Mouse (Mus musculus) hindbrain, embryonic 15.5 days (tissue): Measurements from ENCODE around the gene Ugt1a9. TPM values are rescaled to one million over a fixed set of nuclear protein-coding genes. Genes with fewer than 3 reads are reported as not detected.
"Not testable (repeated sequence)": the region's sequence is repeated elsewhere in the genome, so short reads cannot be mapped to it uniquely, and the experiment has no call there.

Source experiments
- ATAC-seq: fragments of 200-750 bp; cut with Nextera tagmentation; 2 replicates; pipeline ENCODE4 v1.8.0; 2017; ENCODE audit warnings: low read depth, moderate number of reproducible peaks, moderate TSS enrichment; ENCODE audit not compliant: low FRiP score
- H3K27ac ChIP-seq: fragments of 300-500 bp; sonication (generic); replicated peaks from 2 replicates; pipeline ENCODE4 v1.5.1; 2015; ENCODE audit warnings: mild to moderate bottlenecking, inconsistent platforms
- H3K27me3 ChIP-seq: fragments of 300-500 bp; sonication (generic); 2 replicates; pipeline ENCODE4 v1.6.1; 2015; ENCODE audit warnings: control low read depth, inconsistent platforms
- H3K36me3 ChIP-seq: fragments of 300-500 bp; sonication (generic); 2 replicates; pipeline ENCODE4 v1.6.1; 2015; ENCODE audit warnings: control low read depth, inconsistent platforms
- H3K4me1 ChIP-seq: fragments of 300-500 bp; sonication (generic); replicated peaks from 2 replicates; pipeline ENCODE4 v1.6.1; 2015; ENCODE audit warnings: control low read depth, inconsistent platforms
- H3K4me2 ChIP-seq: fragments of 300-500 bp; sonication (generic); 2 replicates; pipeline ENCODE4 v1.6.1; 2015; ENCODE audit warnings: moderate library complexity, mild to moderate bottlenecking, inconsistent platforms
- H3K4me3 ChIP-seq: fragments of 300-500 bp; sonication (generic); 2 replicates; pipeline ENCODE4 v1.5.1; 2015; ENCODE audit warnings: mild to moderate bottlenecking, inconsistent platforms
- H3K9ac ChIP-seq: fragments of 300-500 bp; sonication (generic); 2 replicates; pipeline ENCODE4 v1.6.1; 2015; ENCODE audit warnings: inconsistent platforms
- H3K9me3 ChIP-seq: fragments of 300-500 bp; sonication (generic); 2 replicates; pipeline ENCODE4 v1.6.1; 2016; ENCODE audit warnings: control low read depth, inconsistent platforms
- WGBS: fragments of 180-500 bp; shearing (Covaris S2); methylation state at CpG from one replicate; pipeline ENCODE4 v1.1.7; 2015; 5-methylcytosine and 5-hydroxymethylcytosine counted together
- polyA plus RNA-seq: library from polyadenylated mRNA; unstranded; fragments of >200 nt; fragmentation: Nextera tagmentation; extraction: Ambion mirVana; gene quantifications from 2 replicates; pipeline ENCODE4 v1.2.1, GENCODE M21; 2015

Gene Ugt1a9
- polyA plus RNA-seq, 1 experiment from 2014 or later: not detected

GRCm38 (mm10) chr1:88143966-88144675 is 73.5 kb downstream of the Ugt1a9 start:
- WGBS: 5% methylated on average over 5 of the region's 5 CpGs
- not testable (repeated sequence) for ATAC-seq

DNA sequence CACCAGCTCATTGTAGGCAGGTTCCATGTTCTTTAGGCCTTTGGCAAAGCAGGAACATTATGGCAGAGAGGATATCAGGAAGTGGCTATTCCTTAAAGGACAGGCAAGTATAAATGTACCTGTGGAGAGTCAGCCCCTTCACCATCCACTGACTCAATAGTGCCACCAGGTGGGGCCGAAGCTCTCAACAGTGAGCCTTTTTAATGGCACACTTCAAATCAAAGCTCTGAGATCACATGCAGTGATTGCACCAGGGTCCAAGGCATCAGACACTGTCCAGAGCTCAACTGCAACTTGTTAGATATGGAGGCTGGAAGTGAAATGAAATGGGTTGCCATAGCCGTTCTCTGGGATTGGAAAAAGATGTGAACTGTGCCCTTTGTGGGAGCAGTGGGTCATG is 74.7 kb downstream of the Ugt1a9 start:
- ATAC-seq: not testable (repeated sequence)
- 79% methylated on average over 2 of the region's 2 CpGs for WGBS

More at GRCm38 (mm10) chr1:88143966-88144675, 73.5 kb downstream of the Ugt1a9 start:
- not testable (repeated sequence) for H3K4me3 ChIP-seq, H3K36me3 ChIP-seq, H3K9ac ChIP-seq, H3K4me1 ChIP-seq, H3K9me3 ChIP-seq, H3K27ac ChIP-seq, H3K4me2 ChIP-seq, H3K27me3 ChIP-seq

DNA sequence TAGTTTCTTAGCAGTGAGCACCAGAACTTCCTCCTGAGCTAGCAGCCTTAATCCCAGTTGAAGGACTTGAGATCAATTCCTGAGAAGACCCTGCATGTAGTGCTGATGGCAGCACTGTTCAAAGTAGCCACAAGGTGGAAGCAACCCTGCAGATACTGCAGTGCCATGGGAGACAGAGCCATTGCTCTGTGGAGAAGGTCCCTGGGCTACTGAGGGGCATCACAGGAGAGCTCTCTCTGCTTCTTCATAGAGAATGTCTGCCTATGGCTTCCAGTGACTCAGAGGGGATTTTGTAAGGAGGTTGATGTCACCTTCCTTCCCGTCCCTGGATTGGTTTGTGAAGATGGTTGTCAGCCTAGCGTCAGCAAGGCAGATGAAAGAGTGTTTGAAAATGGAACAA is 79.5 kb downstream of the Ugt1a9 start:
- not testable (repeated sequence) for H3K9ac ChIP-seq, H3K36me3 ChIP-seq, ATAC-seq, H3K4me2 ChIP-seq, H3K4me1 ChIP-seq, H3K4me3 ChIP-seq, H3K27me3 ChIP-seq, H3K9me3 ChIP-seq, H3K27ac ChIP-seq
- WGBS: 77% methylated on average over 2 of the region's 2 CpGs

More for the DNA sequence above, 74.7 kb downstream of the Ugt1a9 start:
- not testable (repeated sequence) for H3K36me3 ChIP-seq, H3K27ac ChIP-seq, H3K9me3 ChIP-seq, H3K4me3 ChIP-seq, H3K4me1 ChIP-seq, H3K9ac ChIP-seq, H3K4me2 ChIP-seq, H3K27me3 ChIP-seq

DNA sequence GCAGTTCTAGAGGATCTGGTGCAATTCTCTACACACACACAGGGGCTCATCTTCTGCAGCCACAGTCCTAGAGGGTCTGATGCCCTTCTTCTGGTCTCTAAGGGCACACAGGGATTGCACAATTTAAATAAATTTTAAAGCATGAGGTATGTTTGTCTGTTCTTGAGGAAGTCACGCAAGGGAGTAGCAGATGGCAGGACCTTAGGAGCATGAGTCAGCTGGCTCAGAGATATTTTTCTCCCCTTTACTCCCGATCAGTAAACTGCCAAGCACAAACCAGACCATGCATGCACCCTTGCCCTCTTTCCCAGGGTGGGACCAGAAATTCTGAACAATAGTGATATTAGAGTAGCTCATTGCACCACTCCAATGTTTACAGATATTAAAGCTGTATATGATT is 87.8 kb downstream of the Ugt1a9 start:
- H3K27ac ChIP-seq: no peak overlapping the region
- no peaks in the 10 kb centered on the region for H3K36me3 ChIP-seq
- WGBS: 83% methylated on average over 2 of the region's 2 CpGs
- H3K27me3 ChIP-seq: no peaks in the 10 kb centered on the region
- H3K4me1 ChIP-seq: no peaks in the 10 kb centered on the region
- ATAC-seq: no peak
- H3K9ac ChIP-seq: no peak overlapping the region
- no peak overlapping the region for H3K4me3 ChIP-seq
- H3K9me3 ChIP-seq: no peaks in the 10 kb centered on the region
- no peak overlapping the region for H3K4me2 ChIP-seq

DNA sequence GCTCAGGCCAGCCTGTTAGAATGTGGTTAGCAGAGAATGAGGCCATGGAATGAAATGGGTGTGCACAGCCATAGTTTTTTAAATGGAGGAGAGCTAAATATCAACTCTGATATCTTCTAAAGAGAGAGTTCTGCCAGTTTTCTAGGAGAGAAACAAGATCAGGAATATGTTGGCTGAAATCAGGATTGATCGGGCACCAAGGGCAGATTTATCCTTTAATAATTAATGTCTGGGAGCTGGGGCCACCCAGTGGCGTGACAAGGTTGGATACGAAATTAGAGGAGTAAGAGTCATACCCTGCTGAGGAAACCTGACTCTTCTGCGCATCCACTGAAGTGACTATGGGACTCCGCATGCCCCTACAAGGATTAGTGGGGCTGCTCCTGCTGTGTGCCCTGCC is 95.1 kb downstream of the Ugt1a9 start, which contains the start of gene Ugt1a5:
Ugt1a5 (plus strand) TSS at position 302 of the 400 bp plus-strand sequence.
- H3K4me3 ChIP-seq: no peak within 1 kb of the TSS
- H3K36me3 ChIP-seq: no peaks in the 10 kb centered on the region
- ATAC-seq: no peak
- WGBS: 80% methylated on average over 5 of the region's 5 CpGs
- H3K9me3 ChIP-seq: no peaks in the 10 kb centered on the region
- H3K27me3 ChIP-seq: no peaks in the 10 kb centered on the region
- no peak within 1 kb of the TSS for H3K27ac ChIP-seq
- no peaks in the 10 kb centered on the region for H3K4me1 ChIP-seq
- no peak within 1 kb of the TSS for H3K9ac ChIP-seq
- H3K4me2 ChIP-seq: no peak within 1 kb of the TSS

GRCm38 (mm10) chr1:88172190-88172589 is 101.6 kb downstream of the Ugt1a9 start:
- not testable (repeated sequence) for H3K9me3 ChIP-seq, H3K4me3 ChIP-seq, H3K27me3 ChIP-seq, ATAC-seq, H3K4me1 ChIP-seq, H3K27ac ChIP-seq, H3K36me3 ChIP-seq, H3K4me2 ChIP-seq, H3K9ac ChIP-seq
- 87% methylated on average over 6 of the region's 7 CpGs for WGBS

DNA sequence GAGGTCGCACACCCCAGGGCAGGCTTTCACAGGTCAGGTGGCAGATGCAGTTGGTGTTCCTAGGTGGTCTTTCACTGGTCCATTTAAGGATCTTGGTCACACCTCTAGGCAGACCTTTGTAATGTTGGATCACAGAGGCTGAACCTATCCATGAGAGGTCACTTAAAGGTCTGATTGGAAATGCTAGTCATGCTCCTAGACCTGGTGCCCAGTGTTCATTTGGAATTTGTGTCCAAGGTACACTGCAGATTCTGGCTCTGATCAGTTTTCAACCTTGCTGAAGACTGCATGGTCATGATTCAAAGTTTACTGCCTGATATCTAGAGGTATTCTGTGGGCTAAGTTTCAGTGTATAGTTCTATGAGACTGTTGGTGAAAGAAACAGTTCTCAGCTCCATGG is 109.1 kb downstream of the Ugt1a9 start:
- Histone ChIP-seq H3K36me3 (no peaks in the 10 kb centered on the region), H3K9me3 (no peaks in the 10 kb centered on the region; the same call in 1 of the 2 replicates), H3K4me3 (no peak overlapping the region), H3K4me2 (no peak overlapping the region), H3K27ac (no peak overlapping the region), H3K4me1 (no peaks in the 10 kb centered on the region), H3K27me3 (no peaks in the 10 kb centered on the region), H3K9ac (no peak overlapping the region)
- WGBS: 92% methylated on average over 1 of the region's 1 CpGs
- no peak for ATAC-seq

DNA sequence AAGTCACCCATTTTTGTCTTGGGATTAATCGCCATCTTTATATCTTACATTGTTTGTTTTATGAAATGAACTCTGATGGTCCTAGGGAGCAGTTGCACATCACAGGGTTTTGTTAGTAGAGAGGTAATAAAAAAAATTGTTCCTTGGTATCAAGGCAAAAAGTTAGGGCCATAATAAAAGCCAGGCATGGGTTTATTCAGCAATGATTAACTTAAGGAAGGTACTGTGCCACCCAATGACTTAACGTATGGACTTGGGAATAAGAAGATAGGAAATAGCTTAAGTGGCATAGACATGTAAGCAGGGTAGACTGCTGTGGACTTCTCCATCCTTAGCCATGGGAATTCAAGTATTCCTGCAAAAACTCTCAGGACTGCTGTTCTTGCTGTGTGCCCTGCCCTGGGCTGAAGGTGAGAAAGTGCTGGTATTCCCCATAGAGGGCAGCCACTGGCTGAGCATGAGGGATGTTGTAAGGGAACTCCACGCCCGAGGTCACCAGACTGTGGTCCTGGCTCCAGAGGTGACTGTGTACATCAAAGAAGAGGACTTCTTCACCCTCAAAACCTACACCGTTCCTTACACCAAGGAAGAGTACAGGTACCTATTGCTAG is 115.8 kb downstream of the Ugt1a9 start:
- no peaks in the 10 kb centered on the region for H3K9me3 ChIP-seq
- no peak for ATAC-seq
- H3K27ac ChIP-seq: no peak overlapping the region
- H3K9ac ChIP-seq: no peak overlapping the region
- WGBS: 86% methylated on average over 5 of the region's 5 CpGs
- no peak overlapping the region for H3K4me3 ChIP-seq
- no peaks in the 10 kb centered on the region for H3K36me3 ChIP-seq
- H3K4me2 ChIP-seq: no peak overlapping the region
- H3K27me3 ChIP-seq: no peaks in the 10 kb centered on the region
- H3K4me1 ChIP-seq: no peaks in the 10 kb centered on the region

GRCm38 (mm10) chr1:88192136-88192535 is 121.5 kb downstream of the Ugt1a9 start:
- no peaks in the 10 kb centered on the region for H3K9me3 ChIP-seq
- no peak overlapping the region for H3K4me3 ChIP-seq
- no peak overlapping the region for H3K9ac ChIP-seq
- no peaks in the 10 kb centered on the region for H3K27me3 ChIP-seq
- no peaks in the 10 kb centered on the region for H3K36me3 ChIP-seq
- no peak overlapping the region for H3K4me2 ChIP-seq
- no peak overlapping the region for H3K27ac ChIP-seq
- no peaks in the 10 kb centered on the region for H3K4me1 ChIP-seq
- no peak for ATAC-seq
- 70% methylated on average over 3 of the region's 3 CpGs for WGBS

DNA sequence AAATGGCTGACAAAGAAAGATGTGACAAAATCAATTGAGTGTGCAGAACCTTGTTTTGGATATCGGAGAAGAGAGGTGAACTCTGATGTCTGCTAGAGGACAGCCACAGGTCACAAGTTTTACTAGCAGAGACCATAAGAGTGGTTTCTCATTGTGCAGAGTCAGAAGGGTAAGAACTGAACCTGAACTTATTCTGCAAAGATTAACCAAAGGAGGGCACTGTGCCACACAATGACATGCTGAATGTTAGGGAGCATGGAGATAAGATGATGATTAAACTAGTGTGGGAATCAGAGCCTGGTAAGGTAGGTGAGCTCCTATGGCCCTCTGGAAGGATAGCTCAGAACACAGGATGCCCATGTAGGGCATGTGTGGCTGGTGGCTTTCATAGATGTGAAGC is 125.1 kb downstream of the Ugt1a9 start:
- Histone ChIP-seq H3K27ac (no peak overlapping the region), H3K36me3 (no peaks in the 10 kb centered on the region), H3K4me1 (no peaks in the 10 kb centered on the region), H3K4me3 (no peak overlapping the region), H3K27me3 (no peaks in the 10 kb centered on the region), H3K9me3 (no peaks in the 10 kb centered on the region), H3K9ac (no peak overlapping the region), H3K4me2 (no peak overlapping the region)
- 91% methylated on average over 1 of the region's 1 CpGs for WGBS
- ATAC-seq: no peak

GRCm38 (mm10) chr1:88197443-88197842 is 126.8 kb downstream of the Ugt1a9 start:
- Histone ChIP-seq H3K27ac (no peak overlapping the region), H3K4me1 (no peaks in the 10 kb centered on the region), H3K4me3 (no peak overlapping the region), H3K4me2 (no peak overlapping the region), H3K9me3 (no peaks in the 10 kb centered on the region), H3K27me3 (no peaks in the 10 kb centered on the region), H3K36me3 (no peaks in the 10 kb centered on the region), H3K9ac (no peak overlapping the region)
- WGBS: 81% methylated on average over 3 of the region's 3 CpGs
- no peak for ATAC-seq

- H3K4me1 ChIP-seq: no peaks in the 10 kb centered on the region
- no peak overlapping the region for H3K4me3 ChIP-seq
- H3K36me3 ChIP-seq: peaks cover 8% of the 10 kb centered on the region; the same call in 1 of the 2 replicates
- no peak overlapping the region for H3K4me2 ChIP-seq
- no peak for ATAC-seq
- H3K27ac ChIP-seq: no peak overlapping the region
- WGBS: 72% methylated on average over 2 of the region's 2 CpGs
- H3K9me3 ChIP-seq: 0 out of 2 replicates have a peak, but pooled peaks cover 8% of the 10 kb centered on the region
- H3K27me3 ChIP-seq: no peaks in the 10 kb centered on the region
- no peak overlapping the region for H3K9ac ChIP-seq
Measured at GRCm38 (mm10) chr1:88199996-88200395, 129.4 kb downstream of the Ugt1a9 start.
